Mouse (Mus musculus): ENCODE results near the gene Olfr155.

Olfr155 gene

DNA sequence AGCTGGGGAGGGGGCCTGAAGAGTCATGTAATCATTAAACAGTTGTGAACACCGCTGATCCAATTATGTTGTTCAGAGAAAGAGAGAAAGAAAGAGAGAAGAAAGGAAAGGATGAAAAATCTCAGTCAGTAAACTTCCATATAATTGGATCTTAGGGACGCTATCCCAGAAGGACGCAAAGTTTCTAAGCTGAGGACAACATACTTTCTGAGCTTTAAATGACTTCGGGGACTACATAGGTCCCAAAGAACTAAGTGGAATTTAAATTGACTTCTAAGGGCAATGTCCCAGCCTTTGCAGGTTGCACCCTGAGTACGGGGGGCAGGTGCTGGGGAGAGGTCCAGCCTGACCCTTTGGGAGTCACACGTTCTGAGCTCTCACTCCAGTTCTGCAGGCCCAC, at the start of gene Olfr155:
Gene Olfr155 (plus strand): TSS at position 301 of the 400 bp plus-strand sequence.
- DNase-seq (ENCODE audit: low read depth in 1 of 2, low spot score in 2 of 2), result no peak

DNA sequence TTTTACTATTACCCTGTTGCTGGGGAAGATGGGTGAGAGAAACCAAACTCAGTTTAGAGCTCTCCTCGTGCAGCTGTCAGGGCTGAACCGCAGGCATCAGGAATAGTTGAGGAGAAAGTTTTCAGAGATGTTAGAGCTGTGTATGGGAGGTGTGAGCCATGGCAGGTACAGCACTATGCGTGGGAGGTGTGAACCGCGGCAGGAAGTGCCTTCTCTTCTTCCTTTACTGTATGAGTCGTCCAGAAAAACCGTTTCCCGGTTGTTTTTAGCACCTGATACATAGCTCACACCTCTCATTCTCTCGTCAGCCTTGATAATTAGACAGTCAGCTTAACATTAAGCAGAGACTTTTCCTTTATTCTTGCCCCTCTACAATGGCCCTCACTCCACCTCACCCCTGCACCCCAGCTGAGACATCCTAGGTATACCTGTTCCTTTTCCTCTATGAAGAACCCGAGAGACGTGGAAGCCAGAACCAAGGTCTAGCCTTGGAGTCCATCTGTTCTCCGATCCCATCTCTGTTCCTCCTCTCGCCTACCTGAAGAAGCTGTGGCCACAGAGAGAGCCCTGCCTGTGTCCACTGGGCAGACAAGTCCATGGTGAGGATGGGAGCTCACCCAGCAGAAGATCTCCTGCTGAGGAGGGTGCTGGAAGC, 28.3 kb upstream of the Olfr155 start:
- DNase-seq (ENCODE audit: low read depth in 1 of 2, low spot score in 2 of 2), result no peak

DNA sequence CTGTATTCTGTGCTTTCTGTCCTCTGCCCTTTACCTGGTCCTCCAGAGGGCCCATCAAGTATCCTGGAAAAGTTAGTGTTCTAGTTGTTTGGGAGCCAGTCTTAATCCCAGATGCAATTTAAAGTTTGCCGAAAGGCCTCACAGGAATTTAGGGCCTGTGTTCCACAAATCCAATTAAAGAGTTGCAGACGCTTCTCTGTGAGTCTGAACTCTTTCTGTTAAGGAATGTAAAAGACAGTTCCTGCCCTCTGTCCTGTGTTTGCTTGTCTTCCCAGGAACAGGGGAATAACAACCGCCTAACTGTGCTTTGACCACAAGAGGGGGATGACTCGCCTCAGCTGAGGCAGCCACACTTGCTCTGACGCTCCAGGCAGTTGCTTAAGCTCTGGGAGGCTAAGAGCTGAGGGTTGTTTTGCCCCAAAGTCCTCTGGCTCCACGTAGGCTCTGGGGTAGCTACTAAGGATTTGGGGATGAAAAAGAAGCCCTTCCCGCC, 27.5 kb upstream of the Olfr155 start, which contains the start of gene Olfr156:
Gene Olfr156 (minus strand): TSS at position 51 of the 493 bp plus-strand sequence.
- no peak for DNase-seq (ENCODE audit: low read depth in 1 of 2, low spot score in 2 of 2)

- no peak for DNase-seq (ENCODE audit: low read depth in 1 of 2, low spot score in 2 of 2)
Measured at GRCm38 (mm10) chr4:43828806-43829205, 22.6 kb upstream of the Olfr155 start.

DNA sequence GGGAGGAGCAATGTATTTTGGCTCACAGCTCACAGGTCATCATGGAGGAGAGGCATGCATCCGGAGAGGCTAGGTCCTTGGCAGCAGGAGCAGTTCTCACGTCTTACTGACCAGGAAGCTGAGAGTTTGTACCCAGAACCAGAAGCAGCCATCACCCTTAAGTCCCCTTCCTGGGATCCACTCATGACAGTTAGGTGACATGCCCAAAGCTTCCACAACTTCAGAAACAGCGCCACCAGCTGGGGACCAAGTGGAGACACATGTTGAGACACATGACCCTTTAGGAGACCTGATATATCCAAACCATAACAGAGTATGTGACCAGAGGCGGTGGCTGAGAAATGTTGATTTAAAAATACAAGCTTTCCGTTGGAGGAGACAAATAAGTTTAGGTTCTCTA, 19.3 kb upstream of the Olfr155 start:
- DNase-seq (ENCODE audit: low read depth in 1 of 2, low spot score in 2 of 2), result no peak

DNA sequence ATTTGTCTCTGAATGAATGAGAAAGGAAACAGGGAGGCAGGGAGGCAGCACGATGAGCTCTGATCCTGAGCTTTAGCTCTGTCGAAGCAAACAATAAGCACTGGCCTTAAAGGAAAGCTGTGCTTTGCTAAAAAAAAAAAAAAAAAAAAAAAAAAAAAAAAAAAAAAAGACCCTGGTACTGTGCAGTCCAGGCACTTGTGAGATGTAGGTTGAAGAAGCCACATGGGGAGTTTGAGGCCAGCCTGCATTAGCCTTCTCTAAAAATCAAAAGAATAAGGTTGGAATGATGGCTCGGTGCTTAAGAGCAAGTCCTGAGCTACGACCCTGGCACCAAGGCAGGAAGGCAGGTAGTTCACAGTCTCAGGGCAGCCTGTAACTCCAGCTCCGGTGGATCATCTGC, 17.6 kb upstream of the Olfr155 start:
- no peak for DNase-seq (ENCODE audit: low read depth in 1 of 2, low spot score in 2 of 2)

DNA sequence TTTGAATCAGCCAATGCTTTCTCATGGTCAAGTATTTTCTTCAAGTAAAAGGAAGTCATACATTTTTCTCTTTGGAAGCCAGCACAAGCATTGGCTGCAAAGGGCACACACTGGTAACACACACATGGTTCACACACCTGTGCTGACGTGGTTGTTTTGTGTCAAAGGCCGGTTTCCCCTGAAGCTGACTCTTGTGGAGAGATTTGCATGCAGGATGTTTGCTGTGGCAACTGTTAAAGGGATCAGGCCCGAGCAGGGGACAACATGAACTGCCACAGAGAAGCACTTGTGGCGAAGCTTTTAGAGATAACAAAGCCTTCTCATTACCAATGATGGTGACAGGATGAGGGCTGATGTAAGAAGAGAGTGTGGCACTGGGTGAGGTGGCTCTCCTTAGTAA, 16.6 kb upstream of the Olfr155 start:
- no peak for DNase-seq (ENCODE audit: low read depth in 1 of 2, low spot score in 2 of 2)

DNA sequence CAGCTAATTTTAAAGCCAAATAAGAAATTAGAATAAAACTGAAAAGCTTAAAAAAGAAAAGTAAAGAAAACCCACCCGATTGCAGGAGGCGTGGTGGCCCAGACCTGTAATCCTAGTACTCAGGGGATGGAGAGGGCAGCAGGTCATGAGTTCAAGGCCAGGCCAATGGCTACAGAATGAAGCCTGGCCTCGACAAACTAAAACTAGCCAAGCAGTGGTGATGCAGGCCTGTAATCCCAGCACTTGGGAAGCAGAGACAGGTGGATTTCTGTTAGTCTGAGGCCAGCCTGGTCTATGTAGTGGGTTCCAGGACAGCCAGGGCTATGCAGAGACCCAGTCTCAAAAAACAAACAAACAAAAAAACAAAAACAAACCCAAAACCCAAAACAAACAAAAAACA, 13.0 kb upstream of the Olfr155 start:
- no peak for DNase-seq (ENCODE audit: low read depth in 1 of 2, low spot score in 2 of 2)

DNA sequence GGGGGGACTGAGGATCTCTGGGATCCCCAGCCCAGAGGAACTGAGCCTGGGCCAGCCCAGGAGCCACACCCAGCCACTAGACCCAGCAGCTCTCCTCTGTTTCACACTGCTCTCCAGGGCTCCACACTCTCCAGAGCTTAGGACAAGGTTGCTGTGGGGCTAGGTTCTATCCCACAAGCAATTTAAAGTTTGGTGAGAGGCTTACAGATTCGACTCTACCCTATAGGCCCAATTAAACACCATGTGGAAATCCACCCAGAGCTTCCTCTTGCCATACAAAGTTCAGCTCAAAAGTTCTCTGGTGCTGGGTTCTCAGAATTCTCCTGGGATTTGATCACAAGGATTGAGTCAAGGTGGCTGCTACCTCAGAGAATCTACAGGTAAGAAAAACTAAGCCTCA, 11.3 kb upstream of the Olfr155 start, which contains the start of gene Olfr157:
Gene Olfr157 (minus strand): TSS at position 101 of the 400 bp plus-strand sequence.
- DNase-seq (ENCODE audit: low read depth in 1 of 2, low spot score in 2 of 2), result no peak

DNA sequence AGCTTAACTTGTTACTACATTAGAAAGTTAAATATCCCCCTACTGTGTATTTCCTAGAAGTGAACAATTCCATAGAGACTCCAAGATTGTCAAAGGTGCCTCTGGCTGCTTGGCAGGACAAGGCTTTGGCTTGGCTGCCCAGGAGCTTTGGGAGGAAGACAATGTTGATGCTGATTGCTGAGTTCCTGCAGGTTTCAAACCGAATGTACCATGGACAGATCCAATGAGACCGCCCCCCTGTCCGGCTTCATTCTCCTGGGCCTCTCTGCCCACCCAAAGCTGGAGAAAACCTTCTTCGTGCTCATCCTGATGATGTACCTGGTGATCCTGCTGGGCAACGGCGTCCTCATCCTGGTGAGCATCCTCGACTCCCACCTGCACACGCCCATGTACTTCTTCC, 2.7 kb downstream of the Olfr155 start:
- no peak for DNase-seq (ENCODE audit: low read depth in 1 of 2, low spot score in 2 of 2)

- DNase-seq (ENCODE audit: low read depth in 1 of 2, low spot score in 2 of 2), result no peak
Measured at GRCm38 (mm10) chr4:43859886-43860285, 8.5 kb downstream of the Olfr155 start.

- no peak for DNase-seq (ENCODE audit: low read depth in 1 of 2, low spot score in 2 of 2)
Measured at GRCm38 (mm10) chr4:43860744-43861519, 9.6 kb downstream of the Olfr155 start.

GRCm38 (mm10) chr4:43863298-43863697, 11.9 kb downstream of the Olfr155 start:
- DNase-seq (ENCODE audit: low read depth in 1 of 2, low spot score in 2 of 2), result no peak

DNA sequence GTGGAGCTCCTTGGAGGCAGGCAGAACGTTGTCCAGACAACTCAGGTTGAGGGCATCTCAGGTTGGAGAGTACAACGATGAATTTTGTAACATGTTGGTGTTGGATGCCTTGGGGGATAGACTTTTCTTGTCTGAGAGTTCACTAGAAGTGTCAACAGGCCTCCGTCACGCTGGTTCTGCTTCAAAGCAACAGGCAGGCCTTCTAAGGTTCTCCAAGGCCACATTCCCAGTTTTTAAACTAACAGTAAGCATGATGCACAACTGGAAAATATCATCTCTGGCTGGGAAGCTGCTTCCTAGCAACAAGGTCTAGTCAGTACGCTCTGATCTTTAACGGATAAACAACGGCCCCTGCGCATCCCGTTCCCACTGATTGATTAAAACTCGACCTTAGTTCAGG, 18.5 kb downstream of the Olfr155 start:
- DNase-seq (ENCODE audit: low read depth in 1 of 2, low spot score in 2 of 2), result no peak

- DNase-seq (ENCODE audit: low read depth in 1 of 2, low spot score in 2 of 2), result no peak
Measured at GRCm38 (mm10) chr4:43874501-43874900, 23.1 kb downstream of the Olfr155 start.

- peak in 1 of 2 experiments; percentile 9 for DNase-seq (ENCODE audit: low read depth in 1 of 2, low spot score in 2 of 2)
Measured at GRCm38 (mm10) chr4:43875160-43875918, 24.0 kb downstream of the Olfr155 start, which contains the start of gene Reck. Reck (plus strand) TSS chr4:43875530.

- DNase-seq (ENCODE audit: low read depth in 1 of 2, low spot score in 2 of 2), result no peak
Measured at GRCm38 (mm10) chr4:43875919-43876411, 24.6 kb downstream of the Olfr155 start.

GRCm38 (mm10) chr4:43877230-43877629, 25.9 kb downstream of the Olfr155 start:
- no peak for DNase-seq (ENCODE audit: low read depth in 1 of 2, low spot score in 2 of 2)

GRCm38 (mm10) chr4:43878121-43878776, 26.9 kb downstream of the Olfr155 start:
- no peak for DNase-seq (ENCODE audit: low read depth in 1 of 2, low spot score in 2 of 2)

- no peak for DNase-seq (ENCODE audit: low read depth in 1 of 2, low spot score in 2 of 2)
Measured at GRCm38 (mm10) chr4:43879566-43879965, 28.2 kb downstream of the Olfr155 start.

GRCm38 (mm10) chr4:43884196-43884595, 32.8 kb downstream of the Olfr155 start:
- DNase-seq (ENCODE audit: low read depth in 1 of 2, low spot score in 2 of 2), result no peak

All from monocyte, adult 2 months (primary cell).